Mouse (Mus musculus) lung, postnatal 36 days (tissue): ENCODE measurements around the gene Zbtb20.

Experiments used
- DNase-seq: peaks from one replicate; pipeline ENCODE4 v3.0.0; 2022; ENCODE audit warnings: mixed read lengths

Gene Zbtb20

DNA sequence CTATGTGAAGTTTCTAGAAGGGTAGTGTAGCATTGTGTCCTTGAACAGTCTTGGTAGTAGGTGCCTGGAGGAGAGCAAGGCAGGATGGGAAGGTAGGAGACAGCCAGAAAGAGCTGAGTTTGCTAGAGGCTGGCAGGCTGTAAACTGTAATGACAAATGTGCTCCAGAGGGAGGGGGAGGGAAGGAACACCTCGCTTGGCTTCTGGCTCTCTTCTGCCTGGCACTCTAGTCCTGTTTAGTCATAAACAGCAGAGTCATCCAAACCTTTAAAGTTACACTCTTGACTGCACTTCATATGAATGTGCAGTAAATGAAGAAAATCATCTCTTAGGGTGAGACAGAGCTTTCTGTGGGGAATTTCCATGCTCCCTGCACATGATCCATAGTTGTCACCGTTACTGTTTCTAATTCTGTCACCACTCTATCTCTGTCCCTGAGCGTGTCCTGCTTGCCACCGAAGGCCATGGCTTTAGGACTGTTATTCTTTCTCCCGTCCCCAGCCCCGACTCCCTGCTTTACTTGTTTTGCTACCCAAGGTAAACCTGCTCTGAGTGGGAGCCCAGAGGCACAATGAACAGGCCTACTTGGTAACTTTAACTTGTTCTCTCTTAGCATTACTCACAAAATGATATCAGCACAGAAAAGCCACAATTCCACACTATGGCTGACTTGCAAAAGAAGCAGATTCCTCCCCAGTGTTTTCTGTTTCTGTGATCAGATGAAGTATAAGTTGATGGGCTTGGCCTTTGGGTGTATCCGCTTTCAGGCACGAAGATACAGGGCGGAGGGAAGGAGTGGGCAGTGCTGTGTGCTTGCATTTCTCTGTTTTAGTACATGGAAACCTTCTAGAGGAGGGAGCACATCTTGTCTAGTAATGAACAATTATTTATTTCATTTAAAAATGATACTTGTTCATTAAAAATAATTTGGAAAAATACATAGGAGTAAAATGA lies 427.8 kb downstream of the Zbtb20 start:
- peak; percentile 66 for DNase-seq

DNA sequence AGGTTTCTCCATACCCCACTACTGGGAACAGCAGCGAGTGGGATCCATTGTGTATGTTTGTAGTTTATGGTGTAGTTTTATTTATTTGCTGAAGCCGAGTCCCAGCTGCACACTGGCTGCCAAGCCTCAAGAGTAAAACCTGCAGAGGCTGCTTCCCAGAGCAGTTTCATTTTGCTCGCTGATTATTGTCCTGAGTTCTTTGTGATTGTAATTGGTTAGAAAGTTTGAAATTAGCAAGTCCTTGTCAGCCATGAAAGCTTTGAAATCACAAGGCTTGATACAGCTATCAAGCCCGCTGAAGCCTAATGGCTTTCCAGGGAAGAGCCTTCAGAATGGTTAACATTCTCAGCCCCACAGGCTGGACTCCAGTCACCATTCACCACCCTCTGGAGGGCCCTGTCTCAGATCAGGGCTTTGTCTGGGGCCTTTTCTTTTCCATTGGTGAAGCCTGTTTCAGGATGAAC lies 434.3 kb downstream of the Zbtb20 start:
- no peak for DNase-seq

DNA sequence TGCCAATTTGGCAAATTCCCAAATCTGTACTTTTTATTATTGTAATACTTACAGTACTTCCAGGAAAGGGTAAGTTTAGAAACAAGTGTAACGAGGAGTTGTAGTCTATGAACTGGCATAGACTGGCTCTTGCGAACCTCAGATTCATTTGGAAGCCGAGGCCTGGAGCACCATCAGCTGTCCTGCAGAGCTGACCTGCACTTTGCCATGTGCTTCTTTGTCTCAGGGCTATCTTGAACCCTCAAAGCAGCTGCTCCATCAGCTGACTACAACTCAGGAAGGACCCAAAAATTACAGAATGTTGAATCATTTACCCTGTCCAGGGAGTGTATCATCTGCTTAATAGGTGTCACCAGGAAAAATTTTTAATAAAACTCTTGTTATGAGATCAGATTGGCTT lies 448.3 kb downstream of the Zbtb20 start:
- DNase-seq = no peak

GRCm38 (mm10) chr16:43328221-43328620 lies 452.5 kb downstream of the Zbtb20 start:
- DNase-seq = no peak

GRCm38 (mm10) chr16:43330206-43330605 lies 454.5 kb downstream of the Zbtb20 start:
- no peak for DNase-seq

- no peak for DNase-seq
Observed at GRCm38 (mm10) chr16:43331440-43331839, 455.8 kb downstream of the Zbtb20 start.

GRCm38 (mm10) chr16:43332734-43333133 lies 457.1 kb downstream of the Zbtb20 start:
- no peak for DNase-seq

DNA sequence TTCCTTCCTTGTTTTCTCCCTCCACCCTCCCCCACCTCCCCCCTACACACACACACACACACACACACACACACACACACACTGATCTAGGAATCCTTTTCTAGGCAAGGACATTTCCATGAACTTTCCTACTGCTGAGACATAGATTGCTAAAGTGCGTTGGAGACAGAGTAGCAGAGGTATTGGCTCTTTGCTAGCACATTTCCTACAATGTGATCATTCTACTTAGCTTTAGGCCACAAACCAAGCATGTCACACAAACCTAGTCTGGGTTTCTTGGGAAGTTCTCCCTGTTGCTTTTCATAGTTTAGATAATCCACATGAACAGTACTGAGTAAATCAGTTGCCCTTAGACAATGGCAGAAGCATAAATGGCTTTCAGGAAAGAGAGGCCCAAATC lies 457.6 kb downstream of the Zbtb20 start:
- no peak for DNase-seq

- DNase-seq = peak; percentile 50
Observed at GRCm38 (mm10) chr16:43334411-43335150, 458.9 kb downstream of the Zbtb20 start.

- peak; percentile 68 for DNase-seq
Observed at GRCm38 (mm10) chr16:43335151-43335823, 459.6 kb downstream of the Zbtb20 start.

- no peak for DNase-seq
Observed at GRCm38 (mm10) chr16:43335824-43336215, 460.1 kb downstream of the Zbtb20 start.

DNA sequence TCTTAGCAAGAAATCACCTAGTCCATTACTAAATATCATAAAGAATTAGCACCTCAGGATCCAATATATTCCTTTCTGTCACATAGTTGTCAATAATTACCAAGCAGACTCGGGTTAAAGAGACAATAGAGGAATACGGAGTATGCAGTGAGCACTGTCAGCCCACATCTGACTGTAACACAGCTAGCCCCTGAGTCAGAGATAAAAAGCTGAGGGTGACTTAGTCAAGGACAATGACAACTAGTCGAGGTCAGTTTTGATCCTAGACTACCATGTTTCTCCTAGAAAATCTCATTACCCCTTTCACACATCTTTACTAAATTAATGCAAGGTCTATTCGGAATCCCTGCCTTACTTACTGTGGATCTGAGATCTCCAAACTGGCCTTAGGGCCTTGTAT lies 465.0 kb downstream of the Zbtb20 start:
- DNase-seq = no peak

GRCm38 (mm10) chr16:43341916-43342455 lies 466.3 kb downstream of the Zbtb20 start:
- DNase-seq = no peak

- no peak for DNase-seq
Observed at GRCm38 (mm10) chr16:43346094-43346493, 470.4 kb downstream of the Zbtb20 start.

GRCm38 (mm10) chr16:43355776-43356645 lies 480.3 kb downstream of the Zbtb20 start:
- no peak for DNase-seq

- DNase-seq = no peak
Observed at GRCm38 (mm10) chr16:43359546-43359945, 483.9 kb downstream of the Zbtb20 start.

GRCm38 (mm10) chr16:43360112-43360511 lies 484.4 kb downstream of the Zbtb20 start:
- DNase-seq = peak; percentile 34

- no peak for DNase-seq
Observed at GRCm38 (mm10) chr16:43360838-43361480, 485.3 kb downstream of the Zbtb20 start.

- peak; percentile 87 for DNase-seq
Observed at GRCm38 (mm10) chr16:43362651-43363300, 487.1 kb downstream of the Zbtb20 start.

DNA sequence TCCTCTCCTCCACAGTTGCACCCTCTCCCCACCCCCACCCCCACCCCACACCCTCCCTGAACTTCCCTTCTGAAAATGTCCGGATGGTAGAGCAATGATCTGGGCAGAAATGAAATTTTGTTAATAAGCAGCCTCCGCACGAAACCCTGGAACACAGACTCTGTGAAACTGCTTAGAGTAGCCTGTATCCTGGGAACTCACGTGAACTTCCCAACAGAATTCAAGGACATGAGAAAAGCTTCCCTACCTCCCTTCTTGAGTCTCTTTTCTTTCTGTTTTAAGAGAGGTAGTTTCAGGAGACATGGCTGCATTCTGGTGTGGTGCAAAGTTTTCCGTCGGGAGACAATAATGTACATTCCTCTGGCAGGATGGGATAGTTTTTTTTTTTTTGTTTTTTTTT lies 487.6 kb downstream of the Zbtb20 start:
- DNase-seq = peak; percentile 17
